In the genomic region with DNA sequence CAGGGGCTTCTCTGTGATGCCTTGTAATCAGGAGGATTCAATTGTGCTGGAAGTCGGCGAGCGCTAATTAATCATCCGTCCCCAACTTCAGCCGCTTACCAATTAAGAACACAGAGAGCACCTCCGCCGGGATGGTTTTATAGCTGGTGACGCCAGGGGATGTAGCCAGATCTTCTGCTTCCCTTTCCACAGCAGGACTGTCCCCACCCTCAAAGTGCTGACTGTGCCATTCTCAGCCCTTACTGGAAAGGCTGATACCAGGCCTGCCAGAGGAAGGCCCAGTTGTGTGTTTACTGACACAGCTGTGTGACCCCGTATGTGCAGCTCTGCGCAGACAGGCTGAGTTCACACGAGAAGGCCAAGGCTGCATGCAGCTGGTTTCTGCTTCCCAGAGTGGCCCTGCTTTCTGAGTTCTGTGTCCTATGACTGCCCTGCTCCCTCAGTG, we compare ENCODE assay signal across 11 mouse cellular contexts. TPM values are rescaled to one million over a fixed set of nuclear protein-coding genes. Genes with fewer than 3 reads are reported as not detected.
DNase-seq lines count a peak whose midpoint lies in the region; ATAC-seq and TF ChIP-seq lines count a peak whose summit lies in the region.
"Had no signal": no experiment of that assay in that cellular context is flagged by ENCODE, and none has a peak within 500 bp of the region (broad histone marks: within the 10 kb centered on the region; RNA-seq: fewer than 3 reads in every experiment).

No protein-coding gene starts in this region.

- WGBS in intestine, embryonic 15.5 days = 43% methylated on average over 11 of the region's 11 CpGs
- WGBS in intestine, postnatal 0 days = 54% methylated on average over 11 of the region's 11 CpGs
- 81% methylated on average over 11 of the region's 11 CpGs for WGBS in midbrain, embryonic 11.5 days
- WGBS in midbrain, embryonic 10.5 days = 83% methylated on average over 11 of the region's 11 CpGs
- 74% methylated on average over 11 of the region's 11 CpGs for WGBS in midbrain, embryonic 12.5 days

- no peak overlapping the region for H3K4me3 ChIP-seq in intestine, embryonic 15.5 days (replicated peaks)
- no peak overlapping the region for H3K4me3 ChIP-seq in intestine, postnatal 0 days (ENCODE audit: low read depth, low read length)
- H3K4me3 ChIP-seq in midbrain, embryonic 11.5 days (ENCODE audit: low read depth, low read length) = no peak overlapping the region
- H3K4me3 ChIP-seq in midbrain, embryonic 10.5 days = no peak overlapping the region
- no peak overlapping the region for H3K4me3 ChIP-seq in midbrain, embryonic 12.5 days

- peak; percentile 28; the same call in 1 of the 2 replicates for ATAC-seq in intestine, embryonic 15.5 days
- ATAC-seq in intestine, postnatal 0 days = no peak
- 0 out of 2 replicates have a peak, but pooled peaks have one; percentile 19 for ATAC-seq in midbrain, embryonic 11.5 days (ENCODE audit: low FRiP score)
- 0 out of 2 replicates have a peak, but pooled peaks have one; percentile 19 for ATAC-seq in midbrain, embryonic 12.5 days (ENCODE audit: low FRiP score, low read depth)

- no peak for TF ChIP-seq CTCF in intestine, postnatal 0 days (IDR thresholded peaks at IDR 0.05; ENCODE audit: low read depth)

- H3K27ac ChIP-seq in intestine, embryonic 15.5 days = no peak overlapping the region
- H3K27ac ChIP-seq in intestine, postnatal 0 days (ENCODE audit: low read depth, low read length) = no peak overlapping the region
- no peak overlapping the region for H3K27ac ChIP-seq in midbrain, embryonic 11.5 days (ENCODE audit: low read depth, low read length)
- no peak overlapping the region for H3K27ac ChIP-seq in midbrain, embryonic 10.5 days (replicated peaks)
- H3K27ac ChIP-seq in midbrain, embryonic 12.5 days (replicated peaks) = no peak overlapping the region

- no peak for DNase-seq in midbrain, embryonic 11.5 days (ENCODE audit: low spot score, missing footprints)
- no peak for DNase-seq in midbrain, embryonic 10.5 days (ENCODE audit: low spot score)
- no peak for DNase-seq in left cerebral cortex, postnatal 4 days
- DNase-seq in urinary bladder, adult 2 months (ENCODE audit: low spot score) = no peak
- no peak for DNase-seq in thymus, adult 18-20 months
- DNase-seq: adrenal gland, adult 2 months; heart, postnatal 36 days; thymus, adult 2 months had no signal

- H3K9me3 ChIP-seq in intestine, embryonic 15.5 days = no peaks in the 10 kb centered on the region
- H3K9me3 ChIP-seq in intestine, postnatal 0 days (ENCODE audit: control insufficient read depth) = no peaks in the 10 kb centered on the region
- no peaks in the 10 kb centered on the region for H3K9me3 ChIP-seq in midbrain, embryonic 11.5 days (ENCODE audit: control insufficient read depth, low read length)
- H3K9me3 ChIP-seq in midbrain, embryonic 10.5 days (replicated peaks) = no peaks in the 10 kb centered on the region
- H3K9me3 ChIP-seq in midbrain, embryonic 12.5 days = no peaks in the 10 kb centered on the region

- intact Hi-C loops in left cerebral cortex, postnatal 4 days (cut with DNase I) = no loop called here

- H3K4me1 ChIP-seq in intestine, embryonic 15.5 days (replicated peaks) = 0 out of 2 replicates have a peak, but pooled peaks cover 1% of the 10 kb centered on the region
- H3K4me1 ChIP-seq in intestine, postnatal 0 days (replicated peaks; ENCODE audit: control insufficient read depth, insufficient read depth, low read length) = no peaks in the 10 kb centered on the region
- H3K4me1 ChIP-seq in midbrain, embryonic 11.5 days (ENCODE audit: control insufficient read depth, insufficient read depth, low read length) = no peaks in the 10 kb centered on the region; the same call in 1 of the 2 replicates
- H3K4me1 ChIP-seq in midbrain, embryonic 10.5 days = peaks cover 6% of the 10 kb centered on the region
- H3K4me1 ChIP-seq in midbrain, embryonic 12.5 days = peaks cover 9% of the 10 kb centered on the region; the same call in 1 of the 2 replicates

- no peak overlapping the region for H3K9ac ChIP-seq in intestine, embryonic 15.5 days
- H3K9ac ChIP-seq in intestine, postnatal 0 days (ENCODE audit: low read depth, low read length) = no peak overlapping the region
- H3K9ac ChIP-seq in midbrain, embryonic 11.5 days (ENCODE audit: low read length) = no peak overlapping the region
- H3K9ac ChIP-seq in midbrain, embryonic 12.5 days (replicated peaks) = no peak overlapping the region

- no peaks in the 10 kb centered on the region for H3K27me3 ChIP-seq in intestine, embryonic 15.5 days (replicated peaks)
- H3K27me3 ChIP-seq in intestine, postnatal 0 days (replicated peaks; ENCODE audit: control insufficient read depth, insufficient read depth, low read length) = no peaks in the 10 kb centered on the region
- H3K27me3 ChIP-seq in midbrain, embryonic 11.5 days (ENCODE audit: control insufficient read depth, insufficient read depth, low read length) = no peaks in the 10 kb centered on the region
- no peaks in the 10 kb centered on the region for H3K27me3 ChIP-seq in midbrain, embryonic 10.5 days (ENCODE audit: low read depth, poor library complexity, severe bottlenecking)
- H3K27me3 ChIP-seq in midbrain, embryonic 12.5 days = no peaks in the 10 kb centered on the region

- H3K36me3 ChIP-seq in intestine, embryonic 15.5 days = no peaks in the 10 kb centered on the region
- H3K36me3 ChIP-seq in intestine, postnatal 0 days (ENCODE audit: control insufficient read depth, insufficient read depth) = no peaks in the 10 kb centered on the region
- no peaks in the 10 kb centered on the region for H3K36me3 ChIP-seq in midbrain, embryonic 11.5 days (ENCODE audit: control insufficient read depth, insufficient read depth, low read length)
- no peaks in the 10 kb centered on the region for H3K36me3 ChIP-seq in midbrain, embryonic 10.5 days
- H3K36me3 ChIP-seq in midbrain, embryonic 12.5 days = no peaks in the 10 kb centered on the region

- no peak overlapping the region for H3K4me2 ChIP-seq in intestine, embryonic 15.5 days (replicated peaks)
- no peak overlapping the region for H3K4me2 ChIP-seq in intestine, postnatal 0 days (replicated peaks; ENCODE audit: low read depth)
- no peak overlapping the region for H3K4me2 ChIP-seq in midbrain, embryonic 11.5 days
- H3K4me2 ChIP-seq in midbrain, embryonic 12.5 days (replicated peaks) = no peak overlapping the region

RNA-seq across cellular contexts. Expression of a gene that starts 59.9 kb away (rescaled TPM):
- polyA plus RNA-seq in intestine, embryonic 15.5 days (2015; fragmentation: Nextera tagmentation; extraction: Ambion mirVana) = 3.5 and 3.7 TPM in 2 replicates
- 4.9 and 5.3 TPM in 2 replicates for polyA plus RNA-seq in intestine, postnatal 0 days (2015; fragmentation: Nextera tagmentation; extraction: Ambion mirVana)
- 10.8 and 11.3 TPM in 2 replicates for polyA plus RNA-seq in midbrain, embryonic 11.5 days (2014; fragmentation: Nextera tagmentation; extraction: Ambion mirVana)
- 12.1 and 13.0 TPM in 2 replicates for polyA plus RNA-seq in midbrain, embryonic 10.5 days (2016; fragmentation: Nextera tagmentation; extraction: Ambion mirVana)
- 7.8 and 8.9 TPM in 2 replicates for polyA plus RNA-seq in midbrain, embryonic 12.5 days (2016; fragmentation: Nextera tagmentation; extraction: Ambion mirVana)
- total RNA-seq in left cerebral cortex, postnatal 4 days (2021) = 10 to 100 TPM; 14.0 to 14.8 TPM
- 1.7 and 1.9 TPM in 2 replicates for polyA plus RNA-seq in urinary bladder, adult 2 months (2012; rRNA removed)
